Mouse (Mus musculus) olfactory bulb, adult 2 months (tissue): ENCODE results near the gene Ppil2. TPM values are rescaled to one million over a fixed set of nuclear protein-coding genes. Genes with fewer than 3 reads are reported as not detected.

ENCODE experiments used
- H3K27ac ChIP-seq: fragments of 200-500 bp; 2 replicates; pipeline ENCODE4 v1.5.1; 2012; ENCODE audit warnings: low read depth, low read length; ENCODE audit not compliant: insufficient read depth
- H3K4me1 ChIP-seq: fragments of 200-500 bp; 2 replicates; pipeline ENCODE4 v1.6.1; 2012; ENCODE audit warnings: low read length; ENCODE audit not compliant: control insufficient read depth, insufficient read depth
- H3K4me3 ChIP-seq: fragments of 200-500 bp; 2 replicates; pipeline ENCODE4 v1.5.1; 2012; ENCODE audit warnings: mild to moderate bottlenecking, low read depth, low read length, moderate library complexity; ENCODE audit not compliant: insufficient read depth
- CTCF ChIP-seq: fragments of 200-500 bp; IDR thresholded peaks from 2 replicates; pipeline ENCODE4 v1.5.1; 2012; ENCODE audit warnings: low read depth, mild to moderate bottlenecking, low read length, moderate library complexity; ENCODE audit not compliant: insufficient read depth
- POLR2A ChIP-seq: fragments of 200-500 bp; IDR thresholded peaks from 2 replicates; pipeline ENCODE4 v1.6.1; 2012; ENCODE audit warnings: mild to moderate bottlenecking, low read depth, low read length, moderate library complexity; ENCODE audit not compliant: insufficient read depth
- WGBS: fragments of 180-500 bp; shearing (Covaris S2); methylation state at CpG from one replicate; pipeline ENCODE4 v1.1.7; 2018; 5-methylcytosine and 5-hydroxymethylcytosine counted together
- polyA plus RNA-seq: library from polyadenylated mRNA; stranded (reverse); fragments of >200 nt; gene quantifications from 2 replicates; pipeline ENCODE4 v1.2.4, GENCODE M21; 2012; ENCODE audit warnings: low replicate concordance; ENCODE audit not compliant: missing spikeins, insufficient read depth, insufficient read length

Ppil2 gene
- polyA plus RNA-seq, result not detected in 2 replicates

DNA sequence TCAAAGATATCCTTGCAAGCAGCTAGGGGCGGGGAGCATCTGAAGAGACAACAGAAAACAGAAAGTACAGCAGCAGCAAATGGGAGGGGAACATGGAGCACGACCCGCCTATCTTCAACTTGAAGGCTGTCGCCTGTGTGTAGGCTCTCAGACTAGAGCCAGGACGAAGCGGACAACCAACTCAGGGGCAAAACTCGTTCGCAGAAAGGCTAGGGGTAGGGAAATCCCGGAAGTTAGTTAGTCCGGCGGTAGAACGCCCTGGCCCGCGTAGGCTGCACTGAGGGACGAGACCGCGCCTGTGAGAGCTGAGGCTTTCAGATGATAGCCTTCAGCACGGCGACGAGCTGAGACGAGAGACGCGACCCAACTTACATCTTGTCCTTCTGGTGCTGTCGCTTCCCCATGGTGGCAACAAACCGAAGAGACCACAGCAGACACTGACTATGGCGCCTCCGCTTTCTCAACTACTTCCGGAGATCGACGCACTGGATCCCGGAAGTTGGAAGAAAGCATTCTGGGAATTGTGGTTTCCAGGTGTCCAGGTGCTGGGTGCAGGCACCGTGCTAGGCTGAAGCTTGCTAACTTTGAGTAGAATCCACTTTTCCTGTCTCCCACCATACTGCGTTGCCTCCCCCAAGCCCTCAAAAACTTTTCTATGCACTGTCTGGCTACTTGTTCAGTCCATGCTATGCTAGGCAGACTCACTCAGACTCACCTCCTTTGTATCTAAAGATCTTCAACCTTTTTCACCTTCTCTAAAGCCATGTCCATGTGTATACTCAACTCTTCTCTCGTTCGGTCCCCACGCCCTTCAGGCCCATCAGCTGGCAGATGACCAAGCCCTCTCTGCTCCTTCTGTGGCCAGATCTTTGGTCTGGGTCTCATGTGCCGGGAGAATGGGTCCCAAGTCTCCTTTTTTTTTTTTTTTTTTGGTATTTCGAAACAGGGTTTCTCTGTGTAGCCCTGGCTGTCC lies at the start of gene Ppil2:
Gene Ppil2 (minus strand): TSS at position 487 of the 973 bp plus-strand sequence.
- Histone ChIP-seq H3K4me1 (no peaks in the 10 kb centered on the region; the same call in 1 of the 2 replicates), H3K4me3 (peak within 1 kb of the TSS; percentile 83), H3K27ac (0 out of 2 replicates have a peak within 1 kb of the TSS, but pooled peaks have one; percentile 14)
- 8% methylated on average over 38 of the region's 38 CpGs for WGBS
- TF ChIP-seq POLR2A (peak; percentile 62), CTCF (no peak)

DNA sequence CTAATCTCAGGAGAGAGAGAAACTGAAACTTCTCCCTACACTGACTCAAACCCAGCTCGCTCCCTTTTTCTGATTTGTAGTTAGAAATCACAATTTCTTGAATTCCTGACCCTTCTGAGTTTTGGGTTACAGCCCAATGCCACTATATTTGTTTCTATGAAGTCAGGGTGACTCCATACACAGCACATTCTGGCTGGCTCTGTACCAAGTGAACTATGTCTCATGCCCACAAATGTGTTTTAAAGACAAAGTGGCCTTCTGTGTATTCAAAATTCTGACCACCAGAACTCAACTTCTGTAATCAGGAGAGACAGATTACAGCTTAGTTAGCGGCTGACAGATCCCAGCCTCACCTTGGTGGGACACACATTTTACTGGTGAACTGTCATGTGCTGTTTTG lies 43.3 kb upstream of the Ppil2 start:
- H3K27ac ChIP-seq, result peak overlapping the region; percentile 46; the same call in 1 of the 2 replicates
- H3K4me3 ChIP-seq, result no peak overlapping the region
- TF ChIP-seq POLR2A (no peak), CTCF (no peak)
- WGBS, result 88% methylated on average over 2 of the region's 2 CpGs
- peaks cover 3% of the 10 kb centered on the region; the same call in 1 of the 2 replicates for H3K4me1 ChIP-seq

DNA sequence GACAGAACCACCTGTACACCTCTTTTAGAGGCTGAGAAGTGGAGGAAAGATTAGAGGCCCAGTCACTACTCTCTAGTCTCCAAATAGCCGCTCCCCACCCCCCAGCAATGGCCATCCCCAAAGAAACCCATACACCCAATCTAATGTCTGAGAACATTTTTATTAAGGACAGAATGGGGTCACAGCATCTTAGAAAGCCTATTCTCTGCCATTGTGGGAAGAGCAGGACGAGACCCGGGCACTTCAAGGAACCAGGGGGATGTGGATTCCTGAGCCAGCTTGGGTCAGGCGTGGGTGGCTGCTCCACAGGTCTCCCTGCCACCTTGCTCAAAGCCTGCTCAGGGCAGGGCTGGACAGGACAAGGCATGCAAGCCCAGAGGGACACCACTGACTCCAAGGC lies 40.8 kb upstream of the Ppil2 start:
- Histone ChIP-seq H3K4me1 (peaks cover 20% of the 10 kb centered on the region), H3K27ac (no peak overlapping the region), H3K4me3 (no peak overlapping the region)
- TF ChIP-seq POLR2A, result no peak
- WGBS, result 98% methylated on average over 4 of the region's 4 CpGs

DNA sequence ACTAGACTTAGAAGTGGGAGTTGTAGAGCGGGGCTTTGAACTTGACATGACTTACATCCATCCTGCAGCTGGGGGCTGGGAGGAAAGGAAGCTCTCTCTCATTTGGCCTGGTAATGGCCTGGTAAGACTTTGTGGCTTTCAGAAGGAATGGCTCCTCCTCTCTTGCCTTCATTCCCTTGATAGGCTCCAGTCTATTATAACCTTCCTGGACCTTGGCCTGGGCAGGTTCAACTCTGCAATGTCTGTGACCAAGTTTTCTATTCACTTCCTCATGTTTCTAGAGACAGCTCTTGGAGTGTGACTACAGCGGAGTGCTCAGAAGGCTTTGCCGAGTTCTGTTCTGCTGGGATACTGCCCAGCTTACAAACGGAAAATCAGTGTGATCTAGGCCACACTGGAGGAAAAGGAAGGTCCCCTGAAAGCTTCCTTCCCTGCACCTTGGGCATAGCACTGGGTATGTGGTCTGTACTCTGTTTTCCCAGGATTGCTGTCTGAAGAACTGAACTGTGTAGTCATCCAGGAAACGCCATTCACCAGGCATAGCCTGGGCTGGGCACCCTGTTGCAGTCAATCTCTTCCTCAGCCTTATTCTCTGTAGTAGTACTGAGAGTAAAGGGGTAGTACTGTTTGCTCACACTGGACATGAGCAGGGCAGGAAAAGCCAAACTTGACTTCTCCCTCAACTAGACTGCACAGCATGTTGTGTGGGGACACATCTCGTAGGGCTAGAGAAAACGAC lies 39.6 kb upstream of the Ppil2 start:
- H3K27ac ChIP-seq, result no peak overlapping the region
- TF ChIP-seq POLR2A (no peak), CTCF (no peak)
- no peak overlapping the region for H3K4me3 ChIP-seq
- peaks cover 21% of the 10 kb centered on the region for H3K4me1 ChIP-seq
- WGBS, result 89% methylated on average over 7 of the region's 7 CpGs

DNA sequence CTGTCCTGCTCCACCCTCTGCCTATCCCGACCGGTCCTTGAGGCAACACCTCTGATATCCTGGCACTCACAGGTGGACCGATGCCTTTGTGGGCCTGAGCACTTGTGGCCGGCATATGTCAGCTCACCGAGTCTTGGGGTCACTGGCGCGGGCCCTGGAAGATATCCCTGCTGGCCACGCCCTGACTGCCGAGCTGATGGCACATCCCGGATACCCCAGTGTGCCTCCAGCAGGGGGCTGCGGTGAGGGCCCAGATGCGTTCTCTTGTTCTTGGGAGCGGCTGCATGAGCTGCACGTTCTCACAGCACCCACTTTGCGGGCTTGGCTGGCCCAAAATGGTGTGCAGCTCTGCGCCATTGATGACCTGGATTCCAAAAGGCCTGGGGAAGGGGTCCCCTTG lies 37.0 kb upstream of the Ppil2 start:
- Histone ChIP-seq H3K27ac (no peak overlapping the region), H3K4me1 (peaks cover 18% of the 10 kb centered on the region), H3K4me3 (peak overlapping the region; percentile 97)
- 23% methylated on average over 16 of the region's 16 CpGs for whole genome bisulfite sequencing
- TF ChIP-seq POLR2A (no peak), CTCF (no peak)

DNA sequence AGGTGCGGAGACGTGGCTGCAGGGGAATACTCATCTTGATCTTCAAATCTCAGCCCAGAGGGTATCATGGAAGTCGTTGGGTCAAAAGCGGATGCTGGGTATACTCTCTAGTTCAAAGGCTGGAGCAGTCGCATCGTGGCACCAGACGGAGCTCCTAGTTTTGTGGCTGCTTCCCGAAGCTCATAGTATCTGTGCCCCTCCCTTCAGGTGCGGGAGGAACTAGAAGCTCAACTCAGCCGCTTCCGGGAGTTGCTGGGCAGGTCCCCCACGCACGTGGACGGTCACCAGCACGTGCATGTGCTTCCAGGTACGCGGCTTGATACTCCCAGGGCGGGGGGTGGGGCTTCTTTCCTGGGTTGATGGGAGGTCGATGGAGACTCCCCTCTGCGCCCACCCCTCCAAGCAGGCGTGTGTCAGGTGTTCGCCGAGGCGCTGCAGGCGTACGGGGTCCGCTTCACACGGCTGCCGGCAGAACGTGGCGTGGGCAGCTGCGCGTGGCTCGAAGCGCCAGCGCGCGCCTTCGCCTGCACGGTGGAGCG lies 36.4 kb upstream of the Ppil2 start:
- WGBS, result under 1% methylated on average over 41 of the region's 41 CpGs
- peak overlapping the region; percentile 97 for H3K4me3 ChIP-seq
- H3K27ac ChIP-seq, result no peak overlapping the region
- H3K4me1 ChIP-seq, result peaks cover 18% of the 10 kb centered on the region
- TF ChIP-seq CTCF (no peak), POLR2A (0 out of 2 replicates have a peak, but pooled peaks have one; percentile 4)

DNA sequence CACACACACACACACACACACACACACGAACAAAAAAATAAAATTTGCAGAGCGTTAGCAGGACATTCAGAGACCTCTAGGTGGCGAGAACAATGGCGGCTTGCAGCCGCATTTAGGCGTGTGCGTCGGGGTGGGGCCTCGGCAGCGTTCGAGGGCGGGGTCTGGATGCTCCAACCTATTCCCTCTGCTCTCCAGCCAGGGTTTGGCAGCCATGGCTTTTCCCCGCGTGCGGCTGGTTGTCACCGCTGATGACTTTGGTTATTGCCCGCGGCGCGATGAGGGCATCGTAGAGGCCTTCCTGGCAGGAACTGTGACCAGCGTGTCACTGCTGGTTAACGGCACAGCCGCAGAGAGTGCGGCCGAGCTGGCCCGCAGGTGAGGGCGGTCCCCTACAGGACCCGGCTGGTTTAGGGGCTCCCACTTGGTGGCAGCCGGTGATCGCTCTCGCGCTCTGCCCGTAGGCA lies 35.7 kb upstream of the Ppil2 start, which contains the start of gene Ccdc116:
Gene Ccdc116 (minus strand): TSS at position 458 of the 464 bp plus-strand sequence.
- TF ChIP-seq CTCF (0 out of 2 replicates have a peak, but pooled peaks have one; percentile 11), POLR2A (peak; percentile 31; the same call in 1 of the 2 replicates)
- Histone ChIP-seq H3K4me1 (peaks cover 18% of the 10 kb centered on the region), H3K27ac (peak within 1 kb of the TSS; percentile 61; the same call in 1 of the 2 replicates), H3K4me3 (peak within 1 kb of the TSS; percentile 97)
- under 1% methylated on average over 34 of the region's 34 CpGs for WGBS

DNA sequence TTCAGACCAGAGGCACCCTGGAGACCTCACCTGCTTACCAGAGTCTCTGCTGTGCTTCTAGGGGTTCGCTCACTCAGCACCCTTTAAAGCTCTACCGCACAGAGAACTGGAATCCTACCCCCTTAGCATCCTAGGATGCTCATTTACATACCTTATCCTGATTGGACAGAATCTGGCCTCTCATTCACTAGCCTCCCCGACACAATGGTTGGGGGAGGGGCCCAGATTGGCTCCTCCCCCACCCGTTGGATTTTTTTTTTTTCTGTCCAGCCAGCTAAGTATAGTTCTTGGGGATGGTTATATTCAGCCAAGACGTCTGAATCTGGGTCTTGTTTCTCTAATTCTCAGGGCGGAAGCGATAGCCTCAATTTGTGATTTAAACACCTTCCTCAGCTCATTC lies 33.3 kb upstream of the Ppil2 start, which contains the start of gene Ydjc:
Gene Ydjc (plus strand): TSS at position 283 of the 400 bp plus-strand sequence.
- WGBS, result 27% methylated on average over 7 of the region's 7 CpGs
- no peak for TF ChIP-seq CTCF
- TF ChIP-seq POLR2A, result no peak
- Histone ChIP-seq H3K4me1 (peaks cover 18% of the 10 kb centered on the region), H3K27ac (no peak within 1 kb of the TSS), H3K4me3 (no peak within 1 kb of the TSS)
